Comparison of ENCODE assay signal across 9 mouse cellular contexts in genomic region chr6:72244569-72245285, GRCm38 (mm10). TPM values are rescaled to one million over a fixed set of nuclear protein-coding genes. Genes with fewer than 3 reads are reported as not detected.
DNase-seq lines count a peak whose midpoint lies in the region; ATAC-seq and TF ChIP-seq lines count a peak whose summit lies in the region.
"Had no signal": no experiment of that assay in that cellular context is flagged by ENCODE, and none has a peak within 500 bp of the region (broad histone marks: within the 10 kb centered on the region; RNA-seq: fewer than 3 reads in every experiment).

No protein-coding gene starts in this region.

- peaks cover 29% of the 10 kb centered on the region for H3K27me3 ChIP-seq in neural tube, embryonic 13.5 days
- H3K27me3 ChIP-seq in kidney, adult 2 months (replicated peaks; ENCODE audit: control insufficient read depth, insufficient read depth, low read length), result no peaks in the 10 kb centered on the region
- H3K27me3 ChIP-seq: Patski had no signal

- H3K36me3 ChIP-seq in neural tube, embryonic 13.5 days, result no peaks in the 10 kb centered on the region
- H3K36me3 ChIP-seq in kidney, adult 2 months (ENCODE audit: control insufficient read depth, insufficient read depth, low read length), result no peaks in the 10 kb centered on the region

- H3K4me2 ChIP-seq in neural tube, embryonic 13.5 days, result no peak overlapping the region

- H3K9me3 ChIP-seq in neural tube, embryonic 13.5 days, result no peaks in the 10 kb centered on the region

- no peak overlapping the region for H3K9ac ChIP-seq in neural tube, embryonic 13.5 days

- no peak for TF ChIP-seq CTCF in kidney, adult 2 months (conservative IDR thresholded peaks at IDR 0.05; ENCODE audit: insufficient read depth, insufficient read length, low read depth, low read length)

- H3K27ac ChIP-seq in neural tube, embryonic 13.5 days (replicated peaks), result peak overlapping the region; percentile 82
- H3K27ac ChIP-seq in kidney, adult 2 months (ENCODE audit: insufficient read depth, low read depth, low read length), result peak overlapping the region; percentile 87

- H3K4me1 ChIP-seq in neural tube, embryonic 13.5 days (replicated peaks), result peaks cover 21% of the 10 kb centered on the region
- H3K4me1 ChIP-seq in kidney, adult 2 months (ENCODE audit: control insufficient read depth, insufficient read depth, low read length), result peaks cover 4% of the 10 kb centered on the region; the same call in 1 of the 2 replicates

- TF ChIP-seq POLR2A in kidney, adult 2 months (IDR thresholded peaks at IDR 0.05; ENCODE audit: low read depth, low read length), result no peak

- intact Hi-C loops in gastrocnemius, postnatal 14 days (cut with DNase I; ENCODE audit: low total_unique reads), result no loop called here

- 62% methylated on average over 20 of the region's 20 CpGs for WGBS in neural tube, embryonic 13.5 days
- WGBS in kidney, adult 2 months, result 67% methylated on average over 20 of the region's 20 CpGs

- DNase-seq in neural tube, embryonic 10.5 days (ENCODE audit: extremely low spot score, low spot score), result no peak
- peak; percentile 62 for DNase-seq in gastrocnemius, postnatal 14 days
- peak; percentile 59 for DNase-seq in kidney, adult 2 months
- peak; percentile 59 for DNase-seq in lung, postnatal 36 days
- DNase-seq in thymus, postnatal 25 days, result no peak
- DNase-seq in yolk sac, embryonic 10.5 days (ENCODE audit: low spot score), result no peak
- no peak for DNase-seq in embryo, embryonic 11 days

- no peak overlapping the region for H3K4me3 ChIP-seq in neural tube, embryonic 13.5 days
- H3K4me3 ChIP-seq in kidney, adult 2 months (ENCODE audit: insufficient read depth, low read depth, low read length), result no peak overlapping the region

- ATAC-seq in neural tube, embryonic 13.5 days (ENCODE audit: low read depth), result peak; percentile 69

RNA-seq across cellular contexts. Expression of gene Atoh8, which starts 9.3 kb away (rescaled TPM):
- polyA plus RNA-seq in neural tube, embryonic 13.5 days (2015; fragmentation: Nextera tagmentation; extraction: Ambion mirVana), result 3.9 and 4.7 TPM in 2 replicates
- 1 to 10 TPM; 5.3 to 7.1 TPM for total RNA-seq in gastrocnemius, postnatal 14 days (2021)
- polyA plus RNA-seq in kidney, adult 2 months (2012; rRNA removed), result 7.7 and 10.1 TPM in 2 replicates

RNA-seq across cellular contexts. Expression of gene Sftpb, which starts 59.7 kb away (rescaled TPM):
- polyA plus RNA-seq in neural tube, embryonic 13.5 days (2015; fragmentation: Nextera tagmentation; extraction: Ambion mirVana), result 0.22 and 0.76 TPM in 2 replicates
- total RNA-seq in gastrocnemius, postnatal 14 days (2021), result not detected
- not detected in 2 replicates for polyA plus RNA-seq in kidney, adult 2 months (2012; rRNA removed)

Comparison
In these comparisons a context has a peak if more than half of its experiments do, and no peak if none do; other contexts are left out.
1. DNase-seq: peak in gastrocnemius, postnatal 14 days (single experiment), kidney, adult 2 months (single experiment) and lung, postnatal 36 days (single experiment); none in neural tube, embryonic 10.5 days (single experiment), thymus, postnatal 25 days (single experiment), yolk sac, embryonic 10.5 days (single experiment) and embryo, embryonic 11 days (single experiment).